Mouse (Mus musculus): ENCODE measurements around the gene Poldip2.

- no peak for TF ChIP-seq CTCF (IDR thresholded peaks at IDR 0.05; ENCODE audit: low read depth)
- TF ChIP-seq EP300 (IDR thresholded peaks at IDR 0.05; ENCODE audit: low read depth): no peak
These were observed 44.1 kb downstream of the Poldip2 start for GRCm38 (mm10) chr11:78556070-78556469.

Data from liver, postnatal 0 days (tissue).